Mouse (Mus musculus): ENCODE data around the gene Ufc1. TPM values are rescaled to one million over a fixed set of nuclear protein-coding genes. Genes with fewer than 3 reads are reported as not detected.
"Not testable (repeated sequence)": the region's sequence is repeated elsewhere in the genome, so short reads cannot be mapped to it uniquely, and the experiment has no call there.

Ufc1 gene
- polyA plus RNA-seq, 1 experiment from 2014 or later: 53.3 TPM

GRCm38 (mm10) chr1:171322012-171322411, 27.2 kb upstream of the Ufc1 start:
- Histone ChIP-seq H3K9me3 (replicated peaks) (no peaks in the 10 kb centered on the region), H3K4me1 (replicated peaks) (peaks cover 8% of the 10 kb centered on the region), H3K27ac (no peak overlapping the region; the same call in 1 of the 2 replicates), H3K9ac (0 out of 2 replicates have a peak overlapping the region, but pooled peaks have one; percentile 20), H3K4me2 (no peak overlapping the region), H3K36me3 (no peaks in the 10 kb centered on the region), H3K27me3 (no peaks in the 10 kb centered on the region), H3K4me3 (replicated peaks) (no peak overlapping the region)
- ATAC-seq (ENCODE audit: low read depth) (peak; percentile 43; the same call in 1 of the 2 replicates), DNase-seq (no peak)
- 67% methylated on average over 1 of the region's 1 CpGs for WGBS (ENCODE audit: insufficient replicate concordance)

GRCm38 (mm10) chr1:171321415-171321814, 26.6 kb upstream of the Ufc1 start:
- Histone ChIP-seq H3K9ac (no peak overlapping the region), H3K4me2 (no peak overlapping the region), H3K9me3 (replicated peaks) (no peaks in the 10 kb centered on the region), H3K4me1 (replicated peaks) (peaks cover 6% of the 10 kb centered on the region), H3K27ac (no peak overlapping the region), H3K36me3 (no peaks in the 10 kb centered on the region), H3K4me3 (replicated peaks) (no peak overlapping the region), H3K27me3 (no peaks in the 10 kb centered on the region)
- DNase-seq (no peak), ATAC-seq (ENCODE audit: low read depth) (no peak)

GRCm38 (mm10) chr1:171320151-171320550, 25.3 kb upstream of the Ufc1 start:
- no peak overlapping the region for H3K4me2 ChIP-seq
- H3K4me3 ChIP-seq (replicated peaks): no peak overlapping the region
- H3K27ac ChIP-seq: no peak overlapping the region
- no peak for DNase-seq
- ATAC-seq (ENCODE audit: low read depth): no peak
- no peaks in the 10 kb centered on the region for H3K27me3 ChIP-seq
- H3K4me1 ChIP-seq (replicated peaks): peaks cover 6% of the 10 kb centered on the region
- 46% methylated on average over 5 of the region's 5 CpGs for WGBS (ENCODE audit: insufficient replicate concordance)
- no peak overlapping the region for H3K9ac ChIP-seq
- H3K36me3 ChIP-seq: no peaks in the 10 kb centered on the region
- 0 out of 2 replicates have a peak, but pooled peaks cover 2% of the 10 kb centered on the region for H3K9me3 ChIP-seq (replicated peaks)

GRCm38 (mm10) chr1:171319748-171320147, 24.9 kb upstream of the Ufc1 start:
- no peak for DNase-seq

GRCm38 (mm10) chr1:171309321-171309720, 14.5 kb upstream of the Ufc1 start:
- no peak overlapping the region for H3K9ac ChIP-seq
- no peaks in the 10 kb centered on the region for H3K36me3 ChIP-seq
- no peaks in the 10 kb centered on the region; the same call in 1 of the 2 replicates for H3K4me1 ChIP-seq (replicated peaks)
- H3K4me2 ChIP-seq: no peak overlapping the region
- 42% methylated on average over 2 of the region's 2 CpGs for WGBS (ENCODE audit: insufficient replicate concordance)
- no peaks in the 10 kb centered on the region for H3K9me3 ChIP-seq (replicated peaks)
- ATAC-seq (ENCODE audit: low read depth) (no peak), DNase-seq (no peak)
- H3K27ac ChIP-seq: no peak overlapping the region
- H3K27me3 ChIP-seq: peaks cover 6% of the 10 kb centered on the region; the same call in 1 of the 2 replicates
- no peak overlapping the region for H3K4me3 ChIP-seq (replicated peaks)

More at GRCm38 (mm10) chr1:171319748-171320147, 24.9 kb upstream of the Ufc1 start:
- no peaks in the 10 kb centered on the region for H3K36me3 ChIP-seq
- H3K4me3 ChIP-seq (replicated peaks): no peak overlapping the region
- no peak overlapping the region for H3K27ac ChIP-seq
- H3K4me1 ChIP-seq (replicated peaks): peaks cover 6% of the 10 kb centered on the region
- H3K27me3 ChIP-seq: no peaks in the 10 kb centered on the region
- H3K4me2 ChIP-seq: no peak overlapping the region
- 35% methylated on average over 7 of the region's 7 CpGs for WGBS (ENCODE audit: insufficient replicate concordance)
- no peak overlapping the region for H3K9ac ChIP-seq
- ATAC-seq (ENCODE audit: low read depth): no peak
- H3K9me3 ChIP-seq (replicated peaks): 0 out of 2 replicates have a peak, but pooled peaks cover 2% of the 10 kb centered on the region

GRCm38 (mm10) chr1:171306157-171306556, 11.3 kb upstream of the Ufc1 start:
- H3K27me3 ChIP-seq; H3K4me2 ChIP-seq; DNase-seq; H3K27ac ChIP-seq; H3K4me3 ChIP-seq (replicated peaks); ATAC-seq (ENCODE audit: low read depth); H3K4me1 ChIP-seq (replicated peaks); H3K36me3 ChIP-seq; H3K9ac ChIP-seq; H3K9me3 ChIP-seq (replicated peaks): not testable (repeated sequence)
- WGBS (ENCODE audit: insufficient replicate concordance): 60% methylated on average over 5 of the region's 5 CpGs

GRCm38 (mm10) chr1:171298226-171298625, 3.4 kb upstream of the Ufc1 start:
- H3K27ac ChIP-seq: no peak overlapping the region
- no peak overlapping the region for H3K4me2 ChIP-seq
- ATAC-seq (ENCODE audit: low read depth) (no peak), DNase-seq (no peak)
- no peak overlapping the region for H3K9ac ChIP-seq
- peaks cover 40% of the 10 kb centered on the region for H3K27me3 ChIP-seq
- WGBS (ENCODE audit: insufficient replicate concordance): 46% methylated on average over 3 of the region's 3 CpGs
- no peaks in the 10 kb centered on the region for H3K9me3 ChIP-seq (replicated peaks)
- H3K4me1 ChIP-seq (replicated peaks): peaks cover 10% of the 10 kb centered on the region
- no peak overlapping the region for H3K4me3 ChIP-seq (replicated peaks)
- H3K36me3 ChIP-seq: no peaks in the 10 kb centered on the region

- Histone ChIP-seq H3K36me3 (peaks cover 6% of the 10 kb centered on the region), H3K4me1 (replicated peaks) (peaks cover 34% of the 10 kb centered on the region), H3K4me3 (replicated peaks) (peak overlapping the region; percentile 79), H3K9ac (peak overlapping the region; percentile 84), H3K4me2 (peak overlapping the region; percentile 63), H3K27me3 (peaks cover 36% of the 10 kb centered on the region), H3K27ac (peak overlapping the region; percentile 87; the same call in 1 of the 2 replicates), H3K9me3 (replicated peaks) (no peaks in the 10 kb centered on the region)
- no peak for ATAC-seq (ENCODE audit: low read depth)
- DNase-seq: no peak
- 6% methylated on average over 3 of the region's 3 CpGs for WGBS (ENCODE audit: insufficient replicate concordance)
Observed at GRCm38 (mm10) chr1:171295063-171295402, 209 bp upstream of the Ufc1 start.

- WGBS (ENCODE audit: insufficient replicate concordance): 38% methylated on average over 5 of the region's 5 CpGs
- H3K4me3 ChIP-seq (replicated peaks): peak overlapping the region; percentile 79
- peak overlapping the region; percentile 84 for H3K9ac ChIP-seq
- peak overlapping the region; percentile 63 for H3K4me2 ChIP-seq
- H3K36me3 ChIP-seq: peaks cover 17% of the 10 kb centered on the region
- DNase-seq: no peak
- H3K27me3 ChIP-seq: peaks cover 35% of the 10 kb centered on the region
- peaks cover 37% of the 10 kb centered on the region for H3K4me1 ChIP-seq (replicated peaks)
- ATAC-seq (ENCODE audit: low read depth): no peak
- no peaks in the 10 kb centered on the region for H3K9me3 ChIP-seq (replicated peaks)
- peak overlapping the region; percentile 87 for H3K27ac ChIP-seq
Observed at GRCm38 (mm10) chr1:171293906-171294297, 922 bp downstream of the Ufc1 start.

- no peak overlapping the region for H3K27ac ChIP-seq
- H3K4me1 ChIP-seq (replicated peaks): peaks cover 42% of the 10 kb centered on the region
- H3K9me3 ChIP-seq (replicated peaks): no peaks in the 10 kb centered on the region
- 77% methylated on average over 3 of the region's 3 CpGs for WGBS (ENCODE audit: insufficient replicate concordance)
- DNase-seq (no peak), ATAC-seq (ENCODE audit: low read depth) (no peak)
- H3K27me3 ChIP-seq: peaks cover 30% of the 10 kb centered on the region
- H3K4me3 ChIP-seq (replicated peaks): peak overlapping the region; percentile 79
- peak overlapping the region; percentile 63 for H3K4me2 ChIP-seq
- peaks cover 23% of the 10 kb centered on the region for H3K36me3 ChIP-seq
- H3K9ac ChIP-seq: 0 out of 2 replicates have a peak overlapping the region, but pooled peaks have one; percentile 84
Observed at GRCm38 (mm10) chr1:171293351-171293750, 1.5 kb downstream of the Ufc1 start.

GRCm38 (mm10) chr1:171288328-171288727, 6.5 kb downstream of the Ufc1 start:
- ATAC-seq (ENCODE audit: low read depth): no peak

More at GRCm38 (mm10) chr1:171288328-171288727, 6.5 kb downstream of the Ufc1 start:
- DNase-seq: no peak
- Histone ChIP-seq H3K36me3 (peaks cover 52% of the 10 kb centered on the region), H3K27ac (peak overlapping the region; percentile 62), H3K9ac (peak overlapping the region; percentile 96), H3K9me3 (replicated peaks) (no peaks in the 10 kb centered on the region), H3K4me2 (peak overlapping the region; percentile 83), H3K4me1 (replicated peaks) (peaks cover 75% of the 10 kb centered on the region), H3K4me3 (replicated peaks) (peak overlapping the region; percentile 93; the same call in 1 of the 2 replicates), H3K27me3 (no peaks in the 10 kb centered on the region)
- 63% methylated on average over 4 of the region's 4 CpGs for WGBS (ENCODE audit: insufficient replicate concordance)

Measured in liver, embryonic 13.5 days (tissue).